Mouse (Mus musculus): ENCODE data around the gene Dok3. TPM values are rescaled to one million over a fixed set of nuclear protein-coding genes. Genes with fewer than 3 reads are reported as not detected.

Dok3 gene
- polyA plus RNA-seq, 1 experiment, result 2.3 TPM

DNA sequence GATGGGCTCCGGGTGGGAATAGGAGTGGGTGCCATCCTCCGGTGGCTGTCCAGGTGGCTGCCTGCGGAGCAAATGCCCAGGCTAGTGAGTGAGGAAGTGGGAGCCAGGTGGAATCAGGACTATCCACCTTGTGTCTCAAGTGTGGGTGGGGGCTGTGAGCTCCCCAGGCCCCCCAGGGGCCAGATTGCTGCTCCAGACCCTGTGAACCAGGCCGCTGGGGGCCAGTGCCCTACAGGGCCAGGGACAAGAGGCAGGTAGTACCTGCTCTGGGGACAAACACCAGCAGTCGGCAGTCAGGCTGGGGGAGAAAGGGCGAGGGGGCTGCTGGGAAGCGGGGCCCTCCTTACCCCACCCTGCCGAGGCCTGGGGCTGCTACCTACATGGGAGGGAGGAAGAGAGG is 52.8 kb downstream of the Dok3 start:
- Histone ChIP-seq H3K4me3 (ENCODE audit: control insufficient read depth, low read depth, low read length) (peak overlapping the region; percentile 5; the same call in 1 of the 2 replicates), H3K4me1 (ENCODE audit: control insufficient read depth, insufficient read depth, low read length) (peaks cover 44% of the 10 kb centered on the region), H3K27ac (ENCODE audit: control insufficient read depth, insufficient read depth, low read depth, low read length) (no peak overlapping the region), H3K36me3 (ENCODE audit: control insufficient read depth, insufficient read depth, low read length) (no peaks in the 10 kb centered on the region), H3K27me3 (ENCODE audit: control insufficient read depth, insufficient read depth, low read length) (no peaks in the 10 kb centered on the region)
- TF ChIP-seq POLR2A (IDR thresholded peaks at IDR 0.05; ENCODE audit: control insufficient read depth, low read depth, low read length) (no peak), CTCF (IDR thresholded peaks at IDR 0.05; ENCODE audit: control insufficient read depth, insufficient read depth, insufficient replicate concordance, low read depth, low read length) (no peak)

DNA sequence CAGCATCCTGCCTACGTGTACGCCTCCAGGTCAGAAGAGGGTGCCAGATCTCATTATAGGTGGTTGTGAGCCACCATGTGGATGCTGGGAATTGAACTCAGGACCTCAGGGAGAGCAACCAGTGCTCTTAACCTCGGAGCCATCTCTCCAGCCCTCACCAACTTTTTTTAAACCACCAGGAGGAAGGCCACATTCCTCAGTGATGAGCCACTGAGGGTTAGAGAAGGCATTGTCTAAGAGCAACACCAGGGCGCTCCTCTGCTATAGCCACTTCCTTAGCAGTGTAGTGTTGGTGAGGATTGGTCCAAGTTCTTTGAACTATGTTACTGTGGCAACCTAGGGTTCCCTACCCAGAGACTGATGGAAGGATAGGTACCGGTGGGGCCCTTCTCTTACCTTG is 53.3 kb downstream of the Dok3 start:
- TF ChIP-seq POLR2A (IDR thresholded peaks at IDR 0.05; ENCODE audit: control insufficient read depth, low read depth, low read length) (no peak), CTCF (IDR thresholded peaks at IDR 0.05; ENCODE audit: control insufficient read depth, insufficient read depth, insufficient replicate concordance, low read depth, low read length) (no peak)
- Histone ChIP-seq H3K27me3 (ENCODE audit: control insufficient read depth, insufficient read depth, low read length) (no peaks in the 10 kb centered on the region), H3K36me3 (ENCODE audit: control insufficient read depth, insufficient read depth, low read length) (no peaks in the 10 kb centered on the region), H3K4me1 (ENCODE audit: control insufficient read depth, insufficient read depth, low read length) (peaks cover 49% of the 10 kb centered on the region), H3K4me3 (ENCODE audit: control insufficient read depth, low read depth, low read length) (no peak overlapping the region), H3K27ac (ENCODE audit: control insufficient read depth, insufficient read depth, low read depth, low read length) (no peak overlapping the region)

DNA sequence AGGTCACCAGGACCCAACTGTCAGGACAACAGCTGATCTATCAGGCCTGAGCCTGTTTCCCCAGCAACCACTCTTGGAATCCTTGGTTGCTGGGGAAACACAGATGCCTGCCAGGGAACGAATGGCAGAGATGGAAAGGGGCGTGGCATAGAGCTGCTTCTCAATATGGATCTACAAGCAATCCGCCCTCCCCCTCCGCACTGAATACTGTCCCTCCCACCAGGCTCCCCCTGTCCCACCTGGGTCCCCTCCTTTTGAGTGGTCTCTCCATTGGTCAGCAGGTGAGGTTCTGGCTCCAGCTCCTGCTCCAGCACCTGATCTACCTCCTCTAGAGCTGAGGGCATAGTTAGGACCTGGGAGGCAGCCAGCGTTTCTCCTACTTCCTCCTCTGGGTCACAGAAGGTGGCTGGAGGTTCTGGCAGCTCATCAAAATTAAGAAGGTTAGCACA is 54.5 kb downstream of the Dok3 start:
- peak overlapping the region; percentile 73 for H3K4me3 ChIP-seq (ENCODE audit: control insufficient read depth, low read depth, low read length)
- no peaks in the 10 kb centered on the region for H3K27me3 ChIP-seq (ENCODE audit: control insufficient read depth, insufficient read depth, low read length)
- H3K4me1 ChIP-seq (ENCODE audit: control insufficient read depth, insufficient read depth, low read length), result peaks cover 53% of the 10 kb centered on the region
- H3K27ac ChIP-seq (ENCODE audit: control insufficient read depth, insufficient read depth, low read depth, low read length), result peak overlapping the region; percentile 76
- H3K36me3 ChIP-seq (ENCODE audit: control insufficient read depth, insufficient read depth, low read length), result no peaks in the 10 kb centered on the region
- TF ChIP-seq POLR2A (IDR thresholded peaks at IDR 0.05; ENCODE audit: control insufficient read depth, low read depth, low read length), result no peak; the same call in 1 of the 2 replicates

DNA sequence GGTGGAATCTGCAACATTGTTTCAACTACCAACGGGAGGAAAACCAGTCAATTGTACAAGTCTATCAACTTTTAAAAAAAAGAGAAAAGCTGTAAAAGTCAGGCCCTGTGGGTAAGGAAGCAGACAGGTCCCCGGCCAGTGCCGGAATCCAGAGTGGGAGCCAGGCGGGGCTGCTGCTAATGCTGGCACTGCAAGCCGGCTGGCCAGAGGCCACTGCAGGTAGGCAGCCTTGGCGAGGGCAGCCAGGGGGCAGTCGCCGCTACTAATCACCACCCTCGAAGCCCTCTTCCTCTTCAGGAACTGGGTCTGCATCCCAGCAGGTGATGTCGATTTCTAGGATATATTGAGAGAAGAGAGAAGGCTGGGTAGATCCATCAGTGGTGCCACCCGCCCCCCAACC is 55.1 kb downstream of the Dok3 start:
- Histone ChIP-seq H3K27me3 (ENCODE audit: control insufficient read depth, insufficient read depth, low read length) (no peaks in the 10 kb centered on the region), H3K4me3 (ENCODE audit: control insufficient read depth, low read depth, low read length) (peak overlapping the region; percentile 73), H3K4me1 (ENCODE audit: control insufficient read depth, insufficient read depth, low read length) (peaks cover 55% of the 10 kb centered on the region), H3K27ac (ENCODE audit: control insufficient read depth, insufficient read depth, low read depth, low read length) (peak overlapping the region; percentile 76), H3K36me3 (ENCODE audit: control insufficient read depth, insufficient read depth, low read length) (no peaks in the 10 kb centered on the region)
- TF ChIP-seq POLR2A (IDR thresholded peaks at IDR 0.05; ENCODE audit: control insufficient read depth, low read depth, low read length) (no peak), CTCF (IDR thresholded peaks at IDR 0.05; ENCODE audit: control insufficient read depth, insufficient read depth, insufficient replicate concordance, low read depth, low read length) (no peak)

Other genes with a start within 250 kb of the Dok3 start
- 32.7 and 40.0 TPM in 2 replicates for gene Prelid1, start 208.8 kb downstream of the Dok3 start, polyA plus RNA-seq (2012; rRNA removed)
- gene Rab24, start 207.3 kb downstream of the Dok3 start, polyA plus RNA-seq (2012; rRNA removed), result 33.4 and 37.0 TPM in 2 replicates
- gene Mxd3, start 199.5 kb downstream of the Dok3 start, polyA plus RNA-seq (2012; rRNA removed), result 2.3 and 2.4 TPM in 2 replicates
- 43.7 and 44.8 TPM in 2 replicates for gene Lman2, start 166.5 kb downstream of the Dok3 start, polyA plus RNA-seq (2012; rRNA removed)
- 0.10 and 0.14 TPM in 2 replicates for gene Rgs14, start 159.6 kb downstream of the Dok3 start, polyA plus RNA-seq (2012; rRNA removed)
- gene Slc34a1, start 131.1 kb downstream of the Dok3 start, polyA plus RNA-seq (2012; rRNA removed), result 0.16 and 0.22 TPM in 2 replicates
- 279 and 352 TPM in 2 replicates for gene Pfn3, start 114.1 kb downstream of the Dok3 start, polyA plus RNA-seq (2012; rRNA removed)
- gene F12, start 102.5 kb downstream of the Dok3 start, polyA plus RNA-seq (2012; rRNA removed), result 3.0 and 3.4 TPM in 2 replicates
- 7.8 and 8.4 TPM in 2 replicates for gene Grk6, start 84.2 kb downstream of the Dok3 start, polyA plus RNA-seq (2012; rRNA removed)
- gene Prr7, start 65.0 kb downstream of the Dok3 start, polyA plus RNA-seq (2012; rRNA removed), result 20.3 and 24.9 TPM in 2 replicates
- 89.3 and 101 TPM in 2 replicates for gene Dbn1, start 41.2 kb downstream of the Dok3 start, polyA plus RNA-seq (2012; rRNA removed)
- 7.6 and 14.5 TPM in 2 replicates for gene Pdlim7, start 15.6 kb downstream of the Dok3 start, polyA plus RNA-seq (2012; rRNA removed)
- gene Ddx41, start 7.4 kb upstream of the Dok3 start, polyA plus RNA-seq (2012; rRNA removed), result 52.0 and 58.5 TPM in 2 replicates
- 28.5 and 28.8 TPM in 2 replicates for gene Fam193b, start 41.8 kb upstream of the Dok3 start, polyA plus RNA-seq (2012; rRNA removed)
- 35.4 and 36.5 TPM in 2 replicates for gene Tmed9, start 44.4 kb upstream of the Dok3 start, polyA plus RNA-seq (2012; rRNA removed)
- gene B4galt7, start 70.6 kb upstream of the Dok3 start, polyA plus RNA-seq (2012; rRNA removed), result 13.0 and 15.6 TPM in 2 replicates
- 24.8 and 26.8 TPM in 2 replicates for gene Caml, start 93.7 kb upstream of the Dok3 start, polyA plus RNA-seq (2012; rRNA removed)
- 25.3 and 27.7 TPM in 2 replicates for gene Ddx46, start 105.7 kb upstream of the Dok3 start, polyA plus RNA-seq (2012; rRNA removed)
- 6.1 and 7.6 TPM in 2 replicates for gene B230219D22Rik, start 163.8 kb upstream of the Dok3 start, polyA plus RNA-seq (2012; rRNA removed)
- 7.8 and 8.1 TPM in 2 replicates for gene Txndc15, start 185.4 kb upstream of the Dok3 start, polyA plus RNA-seq (2012; rRNA removed)
- gene Pcbd2, start 198.1 kb upstream of the Dok3 start, polyA plus RNA-seq (2012; rRNA removed), result 4.8 and 6.3 TPM in 2 replicates

All from testis, adult 2 months (tissue).